Mouse (Mus musculus) lung, postnatal 14 days (tissue): Measurements from ENCODE around the gene Gm11492.
A peak's percentile ranks its signal among the peaks of the same experiment; 100 is the strongest.

Experiments used
- DNase-seq: peaks from one replicate; pipeline ENCODE4 v3.0.0; 2021

The Gm11492 gene

GRCm38 (mm10) chr11:87579713-87580112, 13.3 kb downstream of the Gm11492 start:
- peak; percentile 52 for DNase-seq

DNA sequence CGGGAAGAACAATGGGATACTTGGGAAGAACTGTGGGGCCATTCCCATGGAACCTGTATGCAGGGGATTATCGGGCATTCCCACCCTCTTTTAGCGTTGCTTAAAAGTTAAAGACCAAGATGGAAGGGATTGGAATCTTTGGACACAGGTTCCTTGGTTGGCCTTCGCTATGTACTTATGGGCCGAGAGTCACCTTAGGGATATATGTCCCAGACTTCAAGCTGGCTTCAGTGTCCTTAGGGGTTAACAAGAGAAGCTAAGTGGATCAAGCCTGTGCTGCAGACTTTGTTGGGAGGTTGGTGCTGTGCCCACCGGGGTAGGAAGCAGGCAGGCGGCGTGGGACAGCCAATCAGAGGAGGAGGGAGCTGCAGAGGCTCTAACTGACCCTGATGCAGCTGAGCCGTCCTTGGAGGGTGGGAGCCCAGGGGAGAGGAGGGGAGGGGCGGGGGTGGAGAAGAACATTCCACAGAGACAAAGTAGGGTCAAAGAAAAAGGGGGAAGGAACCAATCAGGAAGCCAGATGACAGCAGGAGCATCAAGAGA, 14.2 kb downstream of the Gm11492 start:
- peak; percentile 54 for DNase-seq

DNA sequence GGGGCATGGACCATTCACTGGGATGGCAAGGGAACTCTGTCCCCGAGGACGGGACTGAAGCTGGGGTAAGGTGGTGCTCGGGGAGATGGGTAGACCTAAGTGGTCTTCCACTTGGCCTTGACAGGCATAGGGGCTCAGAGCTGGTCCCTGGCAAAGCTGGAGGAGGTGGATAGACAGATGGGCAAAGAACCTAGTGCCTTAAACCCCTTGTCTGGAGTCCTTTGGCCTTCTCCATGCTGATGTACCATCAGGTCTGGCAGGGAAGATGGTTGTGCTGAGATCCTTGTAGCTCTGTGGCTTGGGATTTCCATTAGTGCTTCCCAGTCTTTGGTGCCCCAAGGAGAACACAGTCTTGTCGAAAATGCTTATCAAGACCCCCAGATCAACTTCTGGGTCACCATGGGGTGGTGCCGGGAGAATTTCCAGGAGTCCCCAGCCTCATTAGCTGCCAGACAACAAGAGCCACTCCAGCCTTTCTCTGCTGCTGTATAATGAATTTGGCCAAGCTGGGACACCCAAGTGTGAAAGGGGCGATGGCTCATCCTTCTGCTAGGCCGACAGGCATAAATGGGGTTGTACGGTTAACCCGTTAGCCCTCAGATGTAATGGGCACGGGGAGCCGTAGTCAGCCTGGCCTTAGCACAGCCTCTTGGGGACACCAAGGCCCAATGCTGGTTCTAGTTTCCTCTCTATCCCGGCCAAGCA, 14.9 kb downstream of the Gm11492 start:
- no peak for DNase-seq

GRCm38 (mm10) chr11:87581933-87582710, 15.7 kb downstream of the Gm11492 start:
- peak; percentile 50 for DNase-seq

DNA sequence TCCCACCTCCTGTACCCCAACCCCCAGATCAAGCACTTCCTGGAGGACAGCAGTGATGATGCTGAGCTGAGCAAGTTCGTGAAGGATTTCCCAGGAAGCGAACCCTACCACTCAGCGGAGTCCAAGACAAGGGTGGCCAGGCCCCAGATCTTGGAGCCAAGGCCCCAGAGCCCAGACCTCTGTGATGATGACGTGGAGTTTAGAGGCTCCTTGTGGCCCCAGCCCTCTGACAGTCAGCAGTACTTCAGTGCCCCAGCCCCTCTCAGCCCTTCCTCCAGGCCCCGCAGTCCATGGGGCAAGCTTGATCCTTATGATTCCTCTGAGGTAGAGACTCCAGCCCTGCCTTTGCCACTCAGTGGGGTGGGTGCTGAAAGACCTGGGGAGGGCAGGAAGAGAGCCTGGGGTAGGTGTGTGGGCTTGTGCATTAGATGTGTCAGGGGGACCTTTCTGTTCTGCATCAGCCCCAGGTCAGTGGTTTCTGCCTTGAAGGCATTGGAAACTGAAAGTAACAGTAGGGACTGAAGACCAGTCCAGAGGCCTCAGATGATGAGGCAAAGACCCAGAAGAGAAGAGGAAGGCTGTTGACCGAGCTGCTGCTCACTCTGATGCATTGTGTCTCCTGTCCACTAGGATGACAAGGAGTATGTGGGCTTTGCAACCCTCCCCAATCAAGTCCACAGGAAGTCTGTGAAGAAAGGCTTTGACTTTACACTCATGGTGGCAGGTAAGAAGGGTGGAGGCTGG, 17.0 kb downstream of the Gm11492 start:
- DNase-seq, result no peak

GRCm38 (mm10) chr11:87584711-87585505, 18.5 kb downstream of the Gm11492 start:
- peak; percentile 75 for DNase-seq

DNA sequence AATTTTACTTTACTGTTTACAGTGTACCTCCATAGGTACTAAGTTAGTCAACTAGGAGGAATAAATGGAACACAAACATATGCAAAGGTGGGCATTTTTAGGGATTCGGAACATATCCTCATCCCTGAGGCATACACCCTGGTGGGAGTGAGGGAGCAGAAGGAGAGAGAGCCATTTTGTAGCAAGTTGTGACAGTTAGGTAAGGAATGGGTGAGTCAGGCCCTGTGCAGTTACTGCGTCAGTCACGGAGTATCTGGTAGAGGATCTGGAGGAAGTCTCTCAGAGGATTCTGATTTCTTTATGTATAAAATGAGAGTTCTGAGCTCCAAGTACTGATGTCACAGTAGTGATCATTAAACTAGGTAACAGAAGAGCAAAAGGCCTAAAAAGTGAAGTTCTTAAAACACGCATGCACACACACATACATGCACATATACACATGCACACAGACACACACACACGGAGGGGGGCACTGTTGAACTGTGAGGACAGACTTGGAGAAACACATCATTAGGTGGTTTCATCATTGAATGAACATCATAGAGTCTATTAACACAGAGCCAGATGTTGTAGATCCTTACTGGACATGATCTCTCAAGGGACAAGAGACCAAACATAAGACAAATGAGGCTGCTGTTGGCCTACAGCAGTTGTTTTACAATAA, 20.9 kb downstream of the Gm11492 start:
- no peak for DNase-seq

DNA sequence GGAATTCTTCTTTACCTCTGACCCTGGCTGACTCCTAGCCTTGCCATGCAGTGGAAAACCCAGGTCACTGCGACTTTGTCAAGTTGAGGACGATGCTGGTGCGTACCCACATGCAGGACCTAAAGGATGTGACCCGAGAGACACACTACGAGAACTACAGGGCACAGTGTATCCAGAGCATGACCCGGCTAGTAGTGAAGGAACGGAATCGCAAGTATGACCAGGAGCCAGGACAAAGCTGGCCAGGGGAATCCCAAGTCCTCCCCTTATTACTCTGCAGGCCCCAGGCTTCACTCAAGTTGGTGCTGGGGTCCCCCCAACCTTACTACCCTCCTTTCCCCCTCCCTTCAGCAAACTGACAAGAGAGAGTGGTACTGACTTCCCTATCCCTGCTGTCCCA, 23.2 kb downstream of the Gm11492 start:
- DNase-seq, result no peak

- peak; percentile 38 for DNase-seq
Observed at GRCm38 (mm10) chr11:87590841-87591525, 24.5 kb downstream of the Gm11492 start.

DNA sequence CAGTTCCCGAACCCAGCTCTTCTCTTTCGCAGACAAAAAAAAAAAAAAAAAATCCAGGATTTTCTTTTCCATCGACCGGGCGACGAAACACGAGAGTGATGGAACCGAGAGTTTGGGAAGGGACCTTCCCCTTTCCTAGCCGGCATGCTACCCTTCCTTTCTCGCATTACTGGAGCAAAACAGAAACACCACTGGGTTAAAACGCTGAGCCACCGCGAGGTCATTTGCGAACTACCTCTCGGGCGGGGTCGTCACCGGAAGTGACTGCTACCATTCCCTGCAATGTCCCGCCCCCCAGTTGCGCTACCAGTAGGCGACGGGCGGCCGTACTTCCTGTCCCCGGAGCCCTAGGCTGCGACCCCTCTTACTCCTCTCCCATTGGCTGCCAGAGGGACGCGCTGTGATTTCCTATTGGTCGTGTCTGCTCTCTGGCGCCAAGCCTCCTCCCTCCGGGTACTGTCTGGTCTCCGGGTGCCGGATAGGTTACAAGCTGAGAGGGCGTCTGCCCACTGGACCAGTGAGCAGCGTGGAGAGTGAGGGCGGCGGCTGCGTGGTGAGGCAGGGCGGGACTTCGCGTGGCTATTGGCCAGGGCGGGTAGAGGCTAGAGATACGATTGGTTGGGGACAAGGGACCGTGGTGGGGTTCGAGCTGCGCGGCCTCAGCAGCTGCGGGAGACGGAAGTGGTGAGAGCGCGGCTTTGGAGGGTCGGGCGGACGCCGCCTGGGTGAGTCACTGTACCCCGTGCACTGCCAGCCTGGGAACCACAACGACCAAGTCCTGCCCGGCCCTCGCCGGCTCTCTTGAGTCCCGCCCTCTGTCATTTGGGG, 25.3 kb downstream of the Gm11492 start, which contains the start of gene Mtmr4:
Mtmr4 (plus strand) TSS at position 637 of the 828 bp plus-strand sequence.
- peak; percentile 98 for DNase-seq

DNA sequence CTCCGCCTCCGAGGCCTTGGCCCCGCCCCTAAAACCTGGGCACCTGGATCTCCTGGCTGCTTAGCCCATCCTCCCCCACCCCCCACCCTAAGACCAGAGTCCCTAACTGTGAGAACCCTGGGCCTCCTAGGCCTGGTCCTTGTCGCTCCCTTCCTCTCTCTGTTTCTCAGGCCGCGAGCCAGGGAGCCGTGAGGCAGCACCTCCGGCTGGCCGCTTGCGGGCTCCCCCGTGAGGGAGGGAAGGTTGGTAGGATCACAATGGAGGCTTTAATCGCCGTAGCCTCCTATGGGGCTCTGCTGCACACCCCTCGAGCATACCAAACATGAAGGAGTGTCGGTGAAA, 25.9 kb downstream of the Gm11492 start:
- no peak for DNase-seq

DNA sequence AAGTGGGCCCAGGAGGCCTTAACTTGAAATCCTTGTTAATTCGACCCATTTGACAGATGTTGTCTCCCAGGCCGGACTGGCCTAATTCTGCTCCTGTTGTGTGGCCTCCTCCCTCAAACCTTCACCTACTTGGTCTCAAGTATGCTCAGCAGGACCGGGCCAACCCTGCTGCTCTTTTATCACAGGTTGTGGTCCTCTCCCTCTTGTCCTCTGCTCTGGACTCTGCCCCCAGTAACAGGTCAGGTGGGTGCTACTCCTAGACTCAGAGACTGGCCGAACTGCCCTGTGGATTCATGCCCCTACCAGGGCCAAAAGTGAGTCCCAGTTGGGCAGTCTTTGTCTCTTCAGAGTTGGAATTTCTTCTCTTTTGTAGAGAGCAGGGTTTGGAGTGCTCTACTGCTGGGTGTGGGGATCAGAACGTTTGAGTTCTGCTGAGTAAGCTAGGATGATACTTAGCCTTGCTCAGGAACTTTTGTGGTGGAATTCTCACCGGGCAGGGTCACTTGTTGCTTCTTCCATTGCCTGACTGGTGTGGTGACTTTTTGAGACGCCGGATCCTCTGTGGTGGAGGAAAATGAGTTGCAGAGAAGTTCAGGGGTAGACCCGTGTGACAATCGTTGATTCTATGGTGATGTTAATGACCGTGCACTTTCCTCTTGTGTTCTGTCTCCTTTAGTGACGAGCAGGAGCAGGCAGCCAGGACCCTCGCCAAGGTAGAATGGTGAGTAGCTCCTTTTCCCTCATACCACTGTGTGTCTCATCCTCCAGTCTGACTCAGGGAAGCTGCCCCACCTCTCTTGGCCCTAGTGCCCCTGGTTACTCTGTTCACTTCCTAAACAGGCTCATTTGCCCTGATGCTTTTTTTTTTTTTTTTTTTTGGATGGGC, 26.5 kb downstream of the Gm11492 start:
- no peak for DNase-seq

DNA sequence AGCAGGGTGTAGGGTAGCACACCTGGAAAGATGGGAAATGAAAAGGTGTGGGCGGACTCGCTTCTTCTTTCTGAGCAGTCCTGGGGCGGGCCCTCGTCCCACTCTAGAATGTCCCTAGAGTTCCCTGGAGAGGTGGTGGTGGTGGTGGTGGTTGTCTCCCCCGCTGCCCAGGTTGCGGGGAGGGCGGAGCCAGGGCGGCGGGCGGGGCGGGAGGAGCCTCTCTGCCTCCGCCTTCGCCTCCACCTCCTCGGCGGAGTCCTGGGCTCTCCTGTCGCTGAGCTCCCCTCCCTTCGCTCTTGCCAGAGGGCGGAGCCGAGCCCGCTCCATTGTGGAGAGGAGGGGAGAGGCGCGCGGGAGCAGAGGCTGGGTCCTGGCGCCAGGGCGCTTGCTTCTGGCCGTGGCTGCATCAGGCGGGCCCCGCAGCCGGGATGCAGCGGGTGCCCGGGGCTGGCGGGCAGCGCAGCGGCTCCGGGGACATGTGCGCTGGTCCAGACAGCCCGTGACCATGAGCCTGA, 28.9 kb downstream of the Gm11492 start:
- peak; percentile 88 for DNase-seq

DNA sequence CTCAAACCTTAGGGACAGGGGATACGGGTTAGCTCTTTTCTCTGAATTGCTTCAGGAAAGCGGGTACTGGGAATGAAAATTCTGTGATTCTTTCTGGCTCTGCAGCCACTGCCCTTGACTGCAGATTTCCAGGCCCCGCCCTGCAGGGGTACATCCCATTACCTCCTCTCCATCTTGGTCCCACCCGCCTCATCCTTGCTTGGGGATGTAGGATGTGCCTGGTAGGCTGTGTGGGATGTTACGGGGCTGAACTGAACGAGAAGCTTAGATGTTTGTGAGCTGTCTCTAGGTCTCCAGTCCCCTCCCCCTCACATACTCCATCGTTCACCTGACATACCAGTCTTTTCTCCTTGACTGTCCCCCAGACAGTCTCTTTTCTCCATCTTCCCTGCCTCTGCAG, 29.5 kb downstream of the Gm11492 start:
- no peak for DNase-seq

GRCm38 (mm10) chr11:87596492-87596891, 30.0 kb downstream of the Gm11492 start:
- DNase-seq, result no peak

DNA sequence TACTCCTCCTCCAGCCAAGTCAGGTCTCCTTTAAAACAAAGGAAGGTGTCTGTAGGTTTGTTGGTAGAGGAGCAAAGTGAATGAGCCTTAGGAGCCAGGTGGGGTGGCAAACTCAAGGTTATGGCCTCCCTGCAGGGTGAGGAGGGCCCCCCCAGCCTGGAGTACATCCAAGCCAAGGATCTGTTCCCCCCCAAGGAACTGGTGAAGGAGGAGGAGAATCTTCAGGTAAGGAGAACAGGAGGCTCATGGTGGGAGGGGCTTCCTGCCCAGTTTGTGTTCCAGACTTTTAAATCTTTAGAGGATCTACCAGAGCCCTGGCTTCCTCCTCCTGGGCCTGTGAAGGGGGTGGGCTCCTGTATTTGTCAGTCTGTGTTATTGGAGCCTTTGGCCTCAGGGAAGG, 30.6 kb downstream of the Gm11492 start:
- DNase-seq, result no peak

- DNase-seq, result no peak
Observed at GRCm38 (mm10) chr11:87599395-87600089, 33.1 kb downstream of the Gm11492 start.

DNA sequence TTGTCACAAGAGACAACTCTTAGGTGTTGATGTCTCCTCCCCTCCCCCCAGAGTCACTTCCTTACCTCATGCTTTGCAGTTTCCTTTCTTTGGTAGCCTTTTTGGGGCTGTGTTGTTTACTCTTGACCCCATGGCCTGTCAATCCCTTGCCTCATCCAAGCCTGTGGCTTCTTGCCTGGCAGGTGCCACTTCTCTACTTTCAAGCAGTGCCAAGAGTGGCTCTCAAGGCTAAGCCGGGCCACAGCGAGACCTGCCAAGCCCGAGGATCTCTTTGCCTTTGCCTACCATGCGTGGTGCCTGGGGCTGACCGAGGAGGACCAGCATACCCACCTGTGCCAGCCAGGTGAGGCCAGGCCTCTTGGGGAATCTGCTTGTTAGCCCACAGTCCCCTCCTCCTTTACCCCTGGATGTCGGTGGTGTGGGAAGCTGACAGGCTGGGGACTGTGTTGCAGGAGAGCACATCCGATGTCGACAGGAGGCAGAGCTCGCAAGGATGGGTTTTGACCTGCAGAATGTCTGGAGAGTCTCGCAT, 33.9 kb downstream of the Gm11492 start:
- no peak for DNase-seq
